Mouse (Mus musculus): ENCODE measurements around the gene Duox2. TPM values are rescaled to one million over a fixed set of nuclear protein-coding genes. Genes with fewer than 3 reads are reported as not detected.
A peak's percentile ranks its signal among the peaks of the same experiment; 100 is the strongest.

Gene Duox2
- polyA plus RNA-seq, 1 experiment from 2014 or later: not detected

GRCm38 (mm10) chr2:122264690-122265089 lies 33.6 kb downstream of the Duox2 start:
- Histone ChIP-seq H3K9ac (no peak overlapping the region), H3K27me3 (replicated peaks) (no peaks in the 10 kb centered on the region), H3K4me2 (no peak overlapping the region), H3K4me1 (no peaks in the 10 kb centered on the region), H3K27ac (no peak overlapping the region), H3K4me3 (no peak overlapping the region), H3K9me3 (replicated peaks) (no peaks in the 10 kb centered on the region), H3K36me3 (peaks cover 57% of the 10 kb centered on the region)
- WGBS (ENCODE audit: insufficient replicate concordance): 90% methylated on average over 3 of the region's 3 CpGs
- no peak for ATAC-seq

GRCm38 (mm10) chr2:122260729-122261128 lies 37.5 kb downstream of the Duox2 start:
- Histone ChIP-seq H3K9me3 (replicated peaks) (no peaks in the 10 kb centered on the region), H3K9ac (no peak overlapping the region), H3K4me2 (no peak overlapping the region), H3K4me1 (no peaks in the 10 kb centered on the region), H3K27ac (no peak overlapping the region), H3K36me3 (peaks cover 97% of the 10 kb centered on the region), H3K27me3 (replicated peaks) (no peaks in the 10 kb centered on the region), H3K4me3 (no peak overlapping the region)
- 77% methylated on average over 5 of the region's 5 CpGs for WGBS (ENCODE audit: insufficient replicate concordance)
- no peak for ATAC-seq

- Histone ChIP-seq H3K9ac (no peak overlapping the region), H3K4me2 (no peak overlapping the region), H3K27me3 (replicated peaks) (no peaks in the 10 kb centered on the region), H3K36me3 (peaks cover 89% of the 10 kb centered on the region), H3K27ac (no peak overlapping the region), H3K9me3 (replicated peaks) (no peaks in the 10 kb centered on the region), H3K4me3 (no peak overlapping the region), H3K4me1 (no peaks in the 10 kb centered on the region)
- WGBS (ENCODE audit: insufficient replicate concordance): 87% methylated on average over 5 of the region's 5 CpGs
- no peak for ATAC-seq
These were observed 42.3 kb downstream of the Duox2 start for GRCm38 (mm10) chr2:122255997-122256396.

- H3K4me3 ChIP-seq: no peak overlapping the region
- H3K4me1 ChIP-seq: peaks cover 13% of the 10 kb centered on the region
- H3K36me3 ChIP-seq: peaks cover 82% of the 10 kb centered on the region
- no peak overlapping the region for H3K27ac ChIP-seq
- H3K9ac ChIP-seq: no peak overlapping the region
- H3K4me2 ChIP-seq: no peak overlapping the region
- no peaks in the 10 kb centered on the region for H3K9me3 ChIP-seq (replicated peaks)
- 63% methylated on average over 10 of the region's 10 CpGs for WGBS (ENCODE audit: insufficient replicate concordance)
- no peak for ATAC-seq
- no peaks in the 10 kb centered on the region for H3K27me3 ChIP-seq (replicated peaks)
These were observed 50.5 kb downstream of the Duox2 start for GRCm38 (mm10) chr2:122247786-122248185.

GRCm38 (mm10) chr2:122243671-122244131 lies 54.5 kb downstream of the Duox2 start:
- Histone ChIP-seq H3K36me3 (peaks cover 43% of the 10 kb centered on the region), H3K27ac (peak overlapping the region; percentile 60), H3K4me1 (peaks cover 36% of the 10 kb centered on the region), H3K4me3 (no peak overlapping the region), H3K9ac (peak overlapping the region; percentile 13), H3K27me3 (replicated peaks) (no peaks in the 10 kb centered on the region), H3K4me2 (no peak overlapping the region), H3K9me3 (replicated peaks) (no peaks in the 10 kb centered on the region)
- ATAC-seq: peak; percentile 71
- WGBS (ENCODE audit: insufficient replicate concordance): 0% methylated on average over 3 of the region's 3 CpGs

GRCm38 (mm10) chr2:122241935-122242334 lies 56.3 kb downstream of the Duox2 start:
- peaks cover 52% of the 10 kb centered on the region for H3K4me1 ChIP-seq
- H3K27ac ChIP-seq: peak overlapping the region; percentile 15; the same call in 1 of the 2 replicates
- H3K9me3 ChIP-seq (replicated peaks): no peaks in the 10 kb centered on the region
- H3K9ac ChIP-seq: no peak overlapping the region
- H3K4me2 ChIP-seq: no peak overlapping the region
- no peak overlapping the region for H3K4me3 ChIP-seq
- H3K27me3 ChIP-seq (replicated peaks): no peaks in the 10 kb centered on the region
- ATAC-seq: peak; percentile 31; the same call in 1 of the 2 replicates
- peaks cover 34% of the 10 kb centered on the region for H3K36me3 ChIP-seq
- whole genome bisulfite sequencing (ENCODE audit: insufficient replicate concordance): 61% methylated on average over 6 of the region's 6 CpGs

- Histone ChIP-seq H3K36me3 (peaks cover 30% of the 10 kb centered on the region), H3K4me2 (no peak overlapping the region), H3K9me3 (replicated peaks) (no peaks in the 10 kb centered on the region), H3K4me3 (no peak overlapping the region), H3K27ac (peak overlapping the region; percentile 15), H3K27me3 (replicated peaks) (no peaks in the 10 kb centered on the region), H3K9ac (no peak overlapping the region), H3K4me1 (peaks cover 59% of the 10 kb centered on the region)
- ATAC-seq: no peak
- WGBS (ENCODE audit: insufficient replicate concordance): 76% methylated on average over 4 of the region's 4 CpGs
These were observed 57.0 kb downstream of the Duox2 start for GRCm38 (mm10) chr2:122241226-122241625.

GRCm38 (mm10) chr2:122240735-122241134 lies 57.5 kb downstream of the Duox2 start:
- Histone ChIP-seq H3K9me3 (replicated peaks) (no peaks in the 10 kb centered on the region), H3K27me3 (replicated peaks) (no peaks in the 10 kb centered on the region), H3K4me3 (no peak overlapping the region), H3K9ac (no peak overlapping the region), H3K4me2 (no peak overlapping the region), H3K27ac (peak overlapping the region; percentile 67; the same call in 1 of the 2 replicates), H3K36me3 (peaks cover 26% of the 10 kb centered on the region), H3K4me1 (peaks cover 64% of the 10 kb centered on the region)
- ATAC-seq: no peak

GRCm38 (mm10) chr2:122237891-122238470 lies 60.3 kb downstream of the Duox2 start:
- H3K9me3 ChIP-seq (replicated peaks): no peaks in the 10 kb centered on the region
- no peaks in the 10 kb centered on the region for H3K27me3 ChIP-seq (replicated peaks)
- H3K4me2 ChIP-seq: peak overlapping the region; percentile 84
- H3K4me3 ChIP-seq: no peak overlapping the region
- H3K4me1 ChIP-seq: peaks cover 68% of the 10 kb centered on the region
- H3K9ac ChIP-seq: no peak overlapping the region
- 92% methylated on average over 2 of the region's 2 CpGs for WGBS (ENCODE audit: insufficient replicate concordance)
- 0 out of 2 replicates have a peak overlapping the region, but pooled peaks have one; percentile 41 for H3K27ac ChIP-seq
- no peak for ATAC-seq
- peaks cover 12% of the 10 kb centered on the region; the same call in 1 of the 2 replicates for H3K36me3 ChIP-seq

- peak overlapping the region; percentile 84 for H3K4me2 ChIP-seq
- no peak for ATAC-seq
- H3K27ac ChIP-seq: peak overlapping the region; percentile 59
- no peaks in the 10 kb centered on the region for H3K27me3 ChIP-seq (replicated peaks)
- H3K9ac ChIP-seq: 0 out of 2 replicates have a peak overlapping the region, but pooled peaks have one; percentile 39
- H3K4me1 ChIP-seq: peaks cover 61% of the 10 kb centered on the region
- peak overlapping the region; percentile 77; the same call in 1 of the 2 replicates for H3K4me3 ChIP-seq
- no peaks in the 10 kb centered on the region for H3K9me3 ChIP-seq (replicated peaks)
- H3K36me3 ChIP-seq: peaks cover 12% of the 10 kb centered on the region; the same call in 1 of the 2 replicates
These were observed 61.9 kb downstream of the Duox2 start for GRCm38 (mm10) chr2:122236321-122236720.

- H3K27me3 ChIP-seq (replicated peaks): no peaks in the 10 kb centered on the region
- WGBS (ENCODE audit: insufficient replicate concordance): 24% methylated on average over 2 of the region's 2 CpGs
- H3K27ac ChIP-seq: peak overlapping the region; percentile 93
- no peaks in the 10 kb centered on the region for H3K9me3 ChIP-seq (replicated peaks)
- H3K4me2 ChIP-seq: peak overlapping the region; percentile 84
- H3K36me3 ChIP-seq: peaks cover 12% of the 10 kb centered on the region; the same call in 1 of the 2 replicates
- ATAC-seq: peak; percentile 35
- H3K9ac ChIP-seq: peak overlapping the region; percentile 80
- H3K4me3 ChIP-seq: peak overlapping the region; percentile 77
- peaks cover 57% of the 10 kb centered on the region for H3K4me1 ChIP-seq
These were observed 62.8 kb downstream of the Duox2 start for GRCm38 (mm10) chr2:122235425-122235824.

- Histone ChIP-seq H3K27me3 (replicated peaks) (no peaks in the 10 kb centered on the region), H3K4me3 (peak within 1 kb of the TSS; percentile 77), H3K9ac (peak within 1 kb of the TSS; percentile 80), H3K4me1 (peaks cover 62% of the 10 kb centered on the region), H3K9me3 (replicated peaks) (no peaks in the 10 kb centered on the region), H3K36me3 (peaks cover 12% of the 10 kb centered on the region; the same call in 1 of the 2 replicates), H3K27ac (peak within 1 kb of the TSS; percentile 93), H3K4me2 (peak within 1 kb of the TSS; percentile 84)
- 2% methylated on average over 35 of the region's 35 CpGs for WGBS (ENCODE audit: insufficient replicate concordance)
- peak; percentile 94 for ATAC-seq
These were observed 63.5 kb downstream of the Duox2 start, which contains the start of gene Sord for GRCm38 (mm10) chr2:122234611-122235288. Sord (plus strand) TSS chr2:122234749.

Data from liver, embryonic 12.5 days (tissue).